Mouse (Mus musculus) hindbrain, embryonic 15.5 days (tissue): ENCODE data around the gene Obscn. TPM values are rescaled to one million over a fixed set of nuclear protein-coding genes. Genes with fewer than 3 reads are reported as not detected.
A peak's percentile ranks its signal among the peaks of the same experiment; 100 is the strongest.

Source experiments
- ATAC-seq: fragments of 200-750 bp; cut with Nextera tagmentation; 2 replicates; pipeline ENCODE4 v1.8.0; 2017; ENCODE audit warnings: low read depth, moderate number of reproducible peaks, moderate TSS enrichment; ENCODE audit not compliant: low FRiP score
- H3K27ac ChIP-seq: fragments of 300-500 bp; sonication (generic); replicated peaks from 2 replicates; pipeline ENCODE4 v1.5.1; 2015; ENCODE audit warnings: mild to moderate bottlenecking, inconsistent platforms
- H3K27me3 ChIP-seq: fragments of 300-500 bp; sonication (generic); 2 replicates; pipeline ENCODE4 v1.6.1; 2015; ENCODE audit warnings: control low read depth, inconsistent platforms
- H3K36me3 ChIP-seq: fragments of 300-500 bp; sonication (generic); 2 replicates; pipeline ENCODE4 v1.6.1; 2015; ENCODE audit warnings: control low read depth, inconsistent platforms
- H3K4me1 ChIP-seq: fragments of 300-500 bp; sonication (generic); replicated peaks from 2 replicates; pipeline ENCODE4 v1.6.1; 2015; ENCODE audit warnings: control low read depth, inconsistent platforms
- H3K4me2 ChIP-seq: fragments of 300-500 bp; sonication (generic); 2 replicates; pipeline ENCODE4 v1.6.1; 2015; ENCODE audit warnings: moderate library complexity, mild to moderate bottlenecking, inconsistent platforms
- H3K4me3 ChIP-seq: fragments of 300-500 bp; sonication (generic); 2 replicates; pipeline ENCODE4 v1.5.1; 2015; ENCODE audit warnings: mild to moderate bottlenecking, inconsistent platforms
- H3K9ac ChIP-seq: fragments of 300-500 bp; sonication (generic); 2 replicates; pipeline ENCODE4 v1.6.1; 2015; ENCODE audit warnings: inconsistent platforms
- H3K9me3 ChIP-seq: fragments of 300-500 bp; sonication (generic); 2 replicates; pipeline ENCODE4 v1.6.1; 2016; ENCODE audit warnings: control low read depth, inconsistent platforms
- WGBS: fragments of 180-500 bp; shearing (Covaris S2); methylation state at CpG from one replicate; pipeline ENCODE4 v1.1.7; 2015; 5-methylcytosine and 5-hydroxymethylcytosine counted together
- polyA plus RNA-seq: library from polyadenylated mRNA; unstranded; fragments of >200 nt; fragmentation: Nextera tagmentation; extraction: Ambion mirVana; gene quantifications from 2 replicates; pipeline ENCODE4 v1.2.1, GENCODE M21; 2015

Gene Obscn
- polyA plus RNA-seq, 1 experiment from 2014 or later, result 0.45 TPM

GRCm38 (mm10) chr11:58965001-58965760, 171.0 kb downstream of the Obscn start:
- Histone ChIP-seq H3K4me2 (no peak overlapping the region), H3K27ac (no peak overlapping the region), H3K9ac (no peak overlapping the region), H3K4me3 (no peak overlapping the region), H3K27me3 (no peaks in the 10 kb centered on the region), H3K4me1 (0 out of 2 replicates have a peak, but pooled peaks cover 2% of the 10 kb centered on the region), H3K36me3 (peaks cover 4% of the 10 kb centered on the region; the same call in 1 of the 2 replicates), H3K9me3 (no peaks in the 10 kb centered on the region)
- no peak for ATAC-seq
- 41% methylated on average over 12 of the region's 12 CpGs for WGBS

- no peak for ATAC-seq
- H3K4me1 ChIP-seq, result peaks cover 9% of the 10 kb centered on the region
- no peak overlapping the region for H3K9ac ChIP-seq
- WGBS, result 86% methylated on average over 7 of the region's 7 CpGs
- H3K27ac ChIP-seq, result no peak overlapping the region
- no peaks in the 10 kb centered on the region for H3K9me3 ChIP-seq
- no peaks in the 10 kb centered on the region for H3K36me3 ChIP-seq
- no peak overlapping the region for H3K4me2 ChIP-seq
- no peak overlapping the region for H3K4me3 ChIP-seq
- no peaks in the 10 kb centered on the region for H3K27me3 ChIP-seq
These were observed 172.0 kb downstream of the Obscn start for GRCm38 (mm10) chr11:58964216-58964615.

DNA sequence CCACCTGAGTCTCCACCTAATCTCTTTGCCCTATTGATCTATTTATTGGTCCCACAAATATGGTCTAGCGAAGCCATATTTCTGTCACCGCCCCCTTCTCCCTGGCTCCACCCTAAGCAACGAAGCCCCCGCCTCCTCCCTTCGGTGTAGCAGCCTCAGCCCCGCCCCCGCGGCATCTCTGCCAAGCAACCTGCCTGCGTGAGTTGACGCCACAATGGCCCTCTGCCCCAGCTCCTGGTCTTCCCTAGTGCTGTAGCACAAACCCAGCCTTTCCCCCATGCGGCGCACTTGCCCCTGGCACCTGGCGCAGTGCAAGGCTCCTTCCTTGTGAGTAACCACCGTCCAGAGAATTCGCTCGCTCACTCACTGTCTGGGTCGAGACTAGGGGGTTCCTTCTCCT, 172.7 kb downstream of the Obscn start:
- H3K9me3 ChIP-seq, result no peaks in the 10 kb centered on the region
- no peaks in the 10 kb centered on the region for H3K27me3 ChIP-seq
- no peak for ATAC-seq
- H3K4me2 ChIP-seq, result 0 out of 2 replicates have a peak overlapping the region, but pooled peaks have one; percentile 29
- H3K4me1 ChIP-seq, result peaks cover 15% of the 10 kb centered on the region
- no peak overlapping the region for H3K4me3 ChIP-seq
- no peak overlapping the region for H3K27ac ChIP-seq
- H3K9ac ChIP-seq, result no peak overlapping the region
- no peaks in the 10 kb centered on the region for H3K36me3 ChIP-seq
- WGBS, result 35% methylated on average over 17 of the region's 17 CpGs

DNA sequence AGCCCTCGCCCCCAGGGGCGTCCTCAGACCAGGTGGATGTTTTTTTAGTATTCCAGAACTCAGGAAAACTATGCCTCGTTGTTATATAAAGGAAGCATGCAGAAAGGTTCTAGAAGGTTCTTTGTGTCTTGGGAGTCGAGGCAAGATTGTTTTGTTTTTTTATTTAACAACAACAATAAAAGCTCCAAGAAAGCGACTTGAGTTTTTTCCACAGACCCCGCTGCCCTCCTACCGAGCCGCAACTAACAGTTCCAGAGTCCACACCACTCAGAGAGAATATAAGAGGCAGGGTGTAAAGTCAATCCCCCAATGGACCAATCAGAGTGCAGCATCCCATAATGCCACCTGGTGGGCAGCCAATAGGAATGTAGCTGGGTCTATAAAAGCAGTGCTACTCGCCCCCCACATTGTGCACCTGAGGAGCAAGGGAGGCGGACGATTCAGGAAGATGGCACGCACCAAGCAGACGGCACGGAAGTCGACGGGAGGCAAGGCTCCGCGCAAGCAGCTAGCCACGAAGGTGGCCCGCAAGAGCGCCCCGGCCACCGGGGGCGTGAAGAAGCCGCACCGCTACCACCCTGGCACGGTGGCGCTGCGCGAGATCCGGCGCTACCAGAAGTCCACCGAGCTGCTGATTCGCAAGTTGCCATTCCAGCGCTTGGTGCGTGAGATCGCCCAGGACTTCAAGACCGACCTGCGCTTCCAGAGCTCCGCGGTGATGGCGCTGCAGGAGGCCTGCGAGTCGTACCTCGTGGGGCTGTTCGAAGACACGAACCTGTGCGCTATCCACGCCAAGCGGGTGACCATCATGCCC, 174.6 kb downstream of the Obscn start:
- WGBS, result 63% methylated on average over 50 of the region's 50 CpGs
- Histone ChIP-seq H3K36me3 (no peaks in the 10 kb centered on the region), H3K9ac (no peak overlapping the region), H3K4me2 (no peak overlapping the region), H3K9me3 (no peaks in the 10 kb centered on the region), H3K4me3 (no peak overlapping the region), H3K27me3 (no peaks in the 10 kb centered on the region), H3K27ac (no peak overlapping the region), H3K4me1 (peaks cover 35% of the 10 kb centered on the region)
- ATAC-seq, result no peak

DNA sequence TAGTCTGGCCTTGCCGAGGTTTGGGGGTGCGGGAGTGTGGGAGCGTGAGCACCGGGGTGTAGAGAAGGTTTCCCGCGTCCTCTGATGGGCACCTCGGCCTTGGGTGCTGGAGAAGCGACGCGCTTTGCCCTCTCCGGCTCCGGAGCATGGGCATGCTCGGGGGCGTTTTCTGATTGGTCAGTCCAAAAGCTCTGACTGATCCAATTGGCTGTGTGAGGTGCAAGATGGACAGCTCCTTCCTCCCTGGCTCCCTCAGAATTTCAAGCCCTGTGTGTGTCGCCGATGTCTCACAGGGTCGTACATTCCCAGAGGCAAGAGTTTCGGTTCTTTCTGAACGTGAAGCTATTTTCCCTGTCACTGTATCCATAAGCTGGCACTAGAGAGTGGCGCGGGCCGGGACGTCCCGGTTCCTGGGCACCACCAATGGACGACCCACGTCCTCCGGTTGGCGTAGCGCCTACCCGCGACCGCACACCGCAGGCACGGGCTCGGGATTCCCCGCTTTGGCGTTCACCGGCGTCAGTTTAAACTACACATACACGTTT, 176.2 kb downstream of the Obscn start:
- WGBS, result 4% methylated on average over 40 of the region's 40 CpGs

GRCm38 (mm10) chr11:58959186-58959825, 176.9 kb downstream of the Obscn start:
- 33% methylated on average over 15 of the region's 15 CpGs for WGBS

More for the DNA sequence above, 176.2 kb downstream of the Obscn start:
- Histone ChIP-seq H3K4me2 (peak overlapping the region; percentile 80), H3K9ac (peak overlapping the region; percentile 70), H3K27me3 (no peaks in the 10 kb centered on the region), H3K36me3 (no peaks in the 10 kb centered on the region), H3K27ac (peak overlapping the region; percentile 87), H3K4me3 (peak overlapping the region; percentile 55), H3K9me3 (no peaks in the 10 kb centered on the region), H3K4me1 (peaks cover 39% of the 10 kb centered on the region)
- peak; percentile 91 for ATAC-seq

DNA sequence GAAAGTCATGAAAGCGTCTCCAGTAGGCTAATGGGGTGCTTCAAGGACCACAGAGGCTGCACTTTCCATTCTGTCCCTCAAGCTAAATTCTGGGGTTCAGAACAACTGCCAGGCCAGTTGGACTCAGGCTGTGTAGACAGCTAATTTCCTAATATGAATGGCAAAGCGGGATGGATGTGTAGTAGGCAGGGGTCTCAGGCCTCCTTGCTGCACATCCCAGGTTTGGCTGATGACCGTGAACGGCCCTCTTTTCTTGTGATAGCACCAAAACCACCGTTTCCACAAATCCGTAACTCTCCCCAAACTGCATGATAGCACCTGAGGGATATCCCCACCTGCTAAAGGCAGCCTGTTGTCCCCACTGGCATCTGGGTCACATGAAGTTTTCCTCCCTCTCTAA, 177.7 kb downstream of the Obscn start:
- no peak for ATAC-seq
- H3K36me3 ChIP-seq, result no peaks in the 10 kb centered on the region
- H3K9me3 ChIP-seq, result no peaks in the 10 kb centered on the region
- WGBS, result 87% methylated on average over 6 of the region's 6 CpGs
- H3K27ac ChIP-seq, result no peak overlapping the region
- no peak overlapping the region for H3K4me3 ChIP-seq
- no peaks in the 10 kb centered on the region for H3K27me3 ChIP-seq
- peak overlapping the region; percentile 80 for H3K4me2 ChIP-seq
- H3K4me1 ChIP-seq, result peaks cover 39% of the 10 kb centered on the region
- H3K9ac ChIP-seq, result no peak overlapping the region

More at GRCm38 (mm10) chr11:58959186-58959825, 176.9 kb downstream of the Obscn start:
- peak overlapping the region; percentile 55 for H3K4me3 ChIP-seq
- peak overlapping the region; percentile 87 for H3K27ac ChIP-seq
- H3K4me1 ChIP-seq, result peaks cover 39% of the 10 kb centered on the region
- no peaks in the 10 kb centered on the region for H3K9me3 ChIP-seq
- H3K4me2 ChIP-seq, result peak overlapping the region; percentile 80
- ATAC-seq, result no peak
- no peaks in the 10 kb centered on the region for H3K27me3 ChIP-seq
- no peaks in the 10 kb centered on the region for H3K36me3 ChIP-seq
- peak overlapping the region; percentile 70; the same call in 1 of the 2 replicates for H3K9ac ChIP-seq

- WGBS, result 79% methylated on average over 5 of the region's 5 CpGs
- peaks cover 44% of the 10 kb centered on the region for H3K4me1 ChIP-seq
- ATAC-seq, result no peak
These were observed 178.8 kb downstream of the Obscn start for GRCm38 (mm10) chr11:58957226-58957914.

DNA sequence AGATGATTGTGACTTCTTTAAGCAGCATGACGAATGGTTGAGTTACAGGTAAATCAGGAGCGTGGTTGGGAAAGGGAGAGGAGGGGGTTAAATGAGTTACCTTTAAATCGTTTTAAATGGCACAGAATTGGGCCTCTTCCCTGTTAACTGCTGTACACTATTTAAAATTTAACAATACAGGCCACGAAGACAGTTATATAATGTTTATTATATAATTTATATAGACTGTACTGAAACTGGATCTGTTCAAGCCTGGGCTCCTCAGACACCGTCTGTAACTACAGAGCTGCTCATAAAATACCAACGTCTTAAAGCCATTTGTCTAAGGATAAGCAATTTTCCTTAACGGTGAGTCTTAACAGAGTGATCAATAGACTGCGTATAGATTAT, 180.3 kb downstream of the Obscn start:
- peak overlapping the region; percentile 80 for H3K4me2 ChIP-seq
- ATAC-seq, result no peak
- peaks cover 59% of the 10 kb centered on the region for H3K4me1 ChIP-seq
- H3K9ac ChIP-seq, result peak overlapping the region; percentile 92
- H3K9me3 ChIP-seq, result no peaks in the 10 kb centered on the region
- no peaks in the 10 kb centered on the region for H3K36me3 ChIP-seq
- H3K27me3 ChIP-seq, result no peaks in the 10 kb centered on the region
- H3K27ac ChIP-seq, result peak overlapping the region; percentile 100
- 21% methylated on average over 8 of the region's 8 CpGs for WGBS
- H3K4me3 ChIP-seq, result peak overlapping the region; percentile 76

More at GRCm38 (mm10) chr11:58957226-58957914, 178.8 kb downstream of the Obscn start:
- H3K9ac ChIP-seq, result peak overlapping the region; percentile 92
- no peaks in the 10 kb centered on the region for H3K36me3 ChIP-seq
- no peaks in the 10 kb centered on the region for H3K27me3 ChIP-seq
- peak overlapping the region; percentile 76 for H3K4me3 ChIP-seq
- H3K4me2 ChIP-seq, result peak overlapping the region; percentile 80
- H3K9me3 ChIP-seq, result no peaks in the 10 kb centered on the region
- no peak overlapping the region for H3K27ac ChIP-seq

DNA sequence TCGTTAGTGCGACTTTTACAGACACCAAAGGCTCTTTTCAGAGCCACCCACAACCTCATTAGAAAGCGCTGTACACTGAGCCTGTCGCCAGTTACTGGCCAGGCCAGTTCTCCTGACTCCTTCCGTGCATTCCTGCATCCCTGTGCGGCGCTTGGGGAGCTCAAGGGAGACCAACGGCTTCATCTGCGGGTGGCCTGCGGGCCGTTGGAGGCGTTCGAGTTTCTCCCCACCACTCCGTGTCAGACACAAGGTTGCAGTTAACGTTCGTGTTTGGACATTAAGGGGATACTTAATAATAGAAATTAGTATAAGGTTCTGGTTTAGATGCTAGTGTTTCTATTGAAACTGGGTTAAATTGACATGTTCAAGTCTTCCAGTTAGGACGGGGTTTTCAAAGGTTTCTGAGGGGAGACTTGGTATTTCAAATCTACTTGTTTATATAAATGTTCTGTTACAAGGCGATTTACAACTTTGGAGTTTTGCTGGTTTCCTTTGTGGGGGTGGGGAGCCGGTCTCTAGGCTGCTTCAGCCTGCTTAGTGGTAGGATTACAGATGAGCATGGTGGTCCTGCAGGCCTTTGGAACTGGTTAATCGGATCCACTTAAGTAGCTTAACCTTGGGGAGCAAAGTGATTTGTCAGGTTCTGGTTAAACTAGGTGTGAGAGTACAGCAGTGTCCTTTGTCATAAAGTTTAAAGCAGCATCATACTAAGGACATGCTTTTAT, 180.9 kb downstream of the Obscn start:
- ATAC-seq, result 0 out of 2 replicates have a peak, but pooled peaks have one; percentile 14
- WGBS, result under 1% methylated on average over 20 of the region's 20 CpGs
- Histone ChIP-seq H3K9me3 (no peaks in the 10 kb centered on the region), H3K36me3 (no peaks in the 10 kb centered on the region), H3K4me1 (peaks cover 62% of the 10 kb centered on the region), H3K9ac (peak overlapping the region; percentile 92), H3K27me3 (no peaks in the 10 kb centered on the region), H3K4me3 (peak overlapping the region; percentile 76), H3K27ac (peak overlapping the region; percentile 100), H3K4me2 (peak overlapping the region; percentile 80)
